Comparison of ENCODE assay signal across 9 mouse cellular contexts in genomic region chr1:44120074-44120406, GRCm38 (mm10). TPM values are rescaled to one million over a fixed set of nuclear protein-coding genes. Genes with fewer than 3 reads are reported as not detected.
DNase-seq lines count a peak whose midpoint lies in the region; ATAC-seq and TF ChIP-seq lines count a peak whose summit lies in the region.
"Had no signal": no experiment of that assay in that cellular context is flagged by ENCODE, and none has a peak within 500 bp of the region (broad histone marks: within the 10 kb centered on the region; RNA-seq: fewer than 3 reads in every experiment).

No protein-coding gene starts in this region.

- H3K27ac ChIP-seq in left cerebral cortex, adult 2 months: peak overlapping the region; percentile 97
- H3K27ac ChIP-seq in embryonic facial prominence, embryonic 14.5 days (replicated peaks; ENCODE audit: low read depth, low read length): peak overlapping the region; percentile 95
- H3K27ac ChIP-seq in intestine, embryonic 16.5 days (ENCODE audit: low read length): peak overlapping the region; percentile 98
- peak overlapping the region; percentile 98 for H3K27ac ChIP-seq in neural tube, embryonic 13.5 days (replicated peaks)

- ATAC-seq in embryonic facial prominence, embryonic 14.5 days (ENCODE audit: low read depth): peak; percentile 0; the same call in 1 of the 2 replicates
- peak; percentile 58 for ATAC-seq in intestine, embryonic 16.5 days
- no peak; the same call in 1 of the 2 replicates for ATAC-seq in neural tube, embryonic 13.5 days (ENCODE audit: low read depth)

- peaks cover 10% of the 10 kb centered on the region for H3K4me1 ChIP-seq in embryonic facial prominence, embryonic 14.5 days (ENCODE audit: control insufficient read depth, insufficient read depth, low read length)
- peaks cover 2% of the 10 kb centered on the region; the same call in 1 of the 2 replicates for H3K4me1 ChIP-seq in intestine, embryonic 16.5 days (ENCODE audit: control insufficient read depth, insufficient read depth, low read length)
- H3K4me1 ChIP-seq in neural tube, embryonic 13.5 days (replicated peaks): peaks cover 25% of the 10 kb centered on the region

- peak overlapping the region; percentile 85 for H3K4me2 ChIP-seq in embryonic facial prominence, embryonic 14.5 days (ENCODE audit: low read depth, low read length)
- H3K4me2 ChIP-seq in intestine, embryonic 16.5 days (ENCODE audit: low read depth, low read length): peak overlapping the region; percentile 78
- peak overlapping the region; percentile 81 for H3K4me2 ChIP-seq in neural tube, embryonic 13.5 days

- no peak for DNase-seq in left cerebral cortex, adult 2 months (ENCODE audit: extremely low spot score in 1 of 2, low spot score in 2 of 2)
- no peak for DNase-seq in left cerebral cortex, postnatal 25 days (ENCODE audit: low spot score in 2 of 2)
- DNase-seq in embryonic facial prominence, embryonic 14.5 days (ENCODE audit: low spot score): no peak
- no peak for DNase-seq in frontal cortex, postnatal 36 days (ENCODE audit: low spot score in 2 of 2)
- DNase-seq in adrenal gland, adult (ENCODE audit: inconsistent age in 2 of 2, low spot score in 1 of 2): no peak
- no peak for DNase-seq in kidney, adult 18-20 months

- no peaks in the 10 kb centered on the region for H3K9me3 ChIP-seq in embryonic facial prominence, embryonic 14.5 days (ENCODE audit: control insufficient read depth, low read length)
- H3K9me3 ChIP-seq in intestine, embryonic 16.5 days (ENCODE audit: control insufficient read depth, low read length): no peaks in the 10 kb centered on the region
- H3K9me3 ChIP-seq in neural tube, embryonic 13.5 days: no peaks in the 10 kb centered on the region

- H3K36me3 ChIP-seq in embryonic facial prominence, embryonic 14.5 days (ENCODE audit: control insufficient read depth, insufficient read depth, low read length): peaks cover 18% of the 10 kb centered on the region
- H3K36me3 ChIP-seq in intestine, embryonic 16.5 days (ENCODE audit: control insufficient read depth, insufficient read depth, low read length): no peaks in the 10 kb centered on the region
- H3K36me3 ChIP-seq in neural tube, embryonic 13.5 days: peaks cover 20% of the 10 kb centered on the region

- H3K9ac ChIP-seq in embryonic facial prominence, embryonic 14.5 days (ENCODE audit: low read depth, low read length): peak overlapping the region; percentile 84
- H3K9ac ChIP-seq in intestine, embryonic 16.5 days (ENCODE audit: low read depth, low read length): peak overlapping the region; percentile 88
- peak overlapping the region; percentile 93 for H3K9ac ChIP-seq in neural tube, embryonic 13.5 days

- 2% methylated on average over 6 of the region's 6 CpGs for WGBS in embryonic facial prominence, embryonic 14.5 days
- 3% methylated on average over 6 of the region's 6 CpGs for WGBS in intestine, embryonic 16.5 days
- WGBS in neural tube, embryonic 13.5 days: 2% methylated on average over 6 of the region's 6 CpGs

- intact Hi-C loops in left cerebral cortex, adult 2 months (cut with DNase I): loop anchor here (5.0 kb wide), 1 partner anchor 293 kb away; the partner anchor contains the start of gene Uxs1
- intact Hi-C loops in left cerebral cortex, postnatal 25 days (cut with DNase I): no loop called here

- no peaks in the 10 kb centered on the region for H3K27me3 ChIP-seq in embryonic facial prominence, embryonic 14.5 days (replicated peaks; ENCODE audit: control insufficient read depth, insufficient read depth, low read length)
- no peaks in the 10 kb centered on the region for H3K27me3 ChIP-seq in intestine, embryonic 16.5 days (replicated peaks; ENCODE audit: control insufficient read depth, insufficient read depth, low read length)
- no peaks in the 10 kb centered on the region for H3K27me3 ChIP-seq in neural tube, embryonic 13.5 days

- H3K4me3 ChIP-seq in left cerebral cortex, adult 2 months: peak overlapping the region; percentile 94
- H3K4me3 ChIP-seq in embryonic facial prominence, embryonic 14.5 days (ENCODE audit: low read depth, low read length): peak overlapping the region; percentile 72
- peak overlapping the region; percentile 78 for H3K4me3 ChIP-seq in intestine, embryonic 16.5 days (ENCODE audit: low read length)
- peak overlapping the region; percentile 78 for H3K4me3 ChIP-seq in neural tube, embryonic 13.5 days

- no peak for TF ChIP-seq CTCF in left cerebral cortex, adult 2 months (IDR thresholded peaks at IDR 0.05)

RNA-seq across cellular contexts. Expression of gene Bivm, which starts 1.3 kb away (rescaled TPM):
- 10 to 100 TPM; 32.0 to 38.9 TPM for total RNA-seq in left cerebral cortex, adult 2 months (2021)
- total RNA-seq in left cerebral cortex, postnatal 25 days (2021): 10 to 100 TPM; 34.1 to 37.9 TPM
- 19.6 and 20.9 TPM in 2 replicates for polyA plus RNA-seq in embryonic facial prominence, embryonic 14.5 days (2014; fragmentation: Nextera tagmentation; extraction: Ambion mirVana)
- polyA plus RNA-seq in intestine, embryonic 16.5 days (2015; fragmentation: Nextera tagmentation; extraction: Ambion mirVana): 15.2 and 17.1 TPM in 2 replicates
- 31.3 and 32.3 TPM in 2 replicates for polyA plus RNA-seq in neural tube, embryonic 13.5 days (2015; fragmentation: Nextera tagmentation; extraction: Ambion mirVana)

RNA-seq across cellular contexts. Expression of gene Kdelc1, which starts 1.4 kb away (rescaled TPM):
- 1 to 10 TPM; 8.3 to 8.9 TPM for total RNA-seq in left cerebral cortex, adult 2 months (2021)
- total RNA-seq in left cerebral cortex, postnatal 25 days (2021): 10 to 100 TPM; 10.2 to 11.1 TPM
- 63.6 and 72.6 TPM in 2 replicates for polyA plus RNA-seq in embryonic facial prominence, embryonic 14.5 days (2014; fragmentation: Nextera tagmentation; extraction: Ambion mirVana)
- polyA plus RNA-seq in intestine, embryonic 16.5 days (2015; fragmentation: Nextera tagmentation; extraction: Ambion mirVana): 39.9 and 45.6 TPM in 2 replicates
- polyA plus RNA-seq in neural tube, embryonic 13.5 days (2015; fragmentation: Nextera tagmentation; extraction: Ambion mirVana): 30.0 and 35.2 TPM in 2 replicates

RNA-seq across cellular contexts. Expression of gene Tex30, which starts 17.8 kb away (rescaled TPM):
- 10 to 100 TPM in 1 of 2 experiments, 1 to 10 TPM in 1; 9.6 to 10.5 TPM for total RNA-seq in left cerebral cortex, adult 2 months (2021)
- 1 to 10 TPM; 8.5 to 9.1 TPM for total RNA-seq in left cerebral cortex, postnatal 25 days (2021)
- polyA plus RNA-seq in embryonic facial prominence, embryonic 14.5 days (2014; fragmentation: Nextera tagmentation; extraction: Ambion mirVana): 61.2 and 66.0 TPM in 2 replicates
- polyA plus RNA-seq in intestine, embryonic 16.5 days (2015; fragmentation: Nextera tagmentation; extraction: Ambion mirVana): 58.4 and 71.5 TPM in 2 replicates
- 49.1 and 54.1 TPM in 2 replicates for polyA plus RNA-seq in neural tube, embryonic 13.5 days (2015; fragmentation: Nextera tagmentation; extraction: Ambion mirVana)

RNA-seq across cellular contexts. Expression of gene Ercc5, which starts 27.5 kb away (rescaled TPM):
- 10 to 100 TPM; 24.6 TPM for total RNA-seq in left cerebral cortex, adult 2 months (2021)
- 10 to 100 TPM; 20.4 to 22.5 TPM for total RNA-seq in left cerebral cortex, postnatal 25 days (2021)
- polyA plus RNA-seq in embryonic facial prominence, embryonic 14.5 days (2014; fragmentation: Nextera tagmentation; extraction: Ambion mirVana): 22.1 and 22.4 TPM in 2 replicates
- 10.5 and 12.0 TPM in 2 replicates for polyA plus RNA-seq in intestine, embryonic 16.5 days (2015; fragmentation: Nextera tagmentation; extraction: Ambion mirVana)
- polyA plus RNA-seq in neural tube, embryonic 13.5 days (2015; fragmentation: Nextera tagmentation; extraction: Ambion mirVana): 33.1 and 33.6 TPM in 2 replicates

RNA-seq across cellular contexts. Expression of gene Gm8251, which starts 58.3 kb away (rescaled TPM):
- not detected for total RNA-seq in left cerebral cortex, adult 2 months (2021)
- total RNA-seq in left cerebral cortex, postnatal 25 days (2021): not detected
- polyA plus RNA-seq in embryonic facial prominence, embryonic 14.5 days (2014; fragmentation: Nextera tagmentation; extraction: Ambion mirVana): 0.03 and 0.11 TPM in 2 replicates
- 0.06 TPM in 1 of 2 replicates, not detected in the other for polyA plus RNA-seq in intestine, embryonic 16.5 days (2015; fragmentation: Nextera tagmentation; extraction: Ambion mirVana)
- polyA plus RNA-seq in neural tube, embryonic 13.5 days (2015; fragmentation: Nextera tagmentation; extraction: Ambion mirVana): 0.06 TPM in 1 of 2 replicates, not detected in the other
- polyA plus RNA-seq: gonadal fat pad, adult 2 months had no signal
